Mouse (Mus musculus) midbrain, postnatal 0 days (tissue): ENCODE data around the gene Slc15a2. TPM values are rescaled to one million over a fixed set of nuclear protein-coding genes. Genes with fewer than 3 reads are reported as not detected.

Experiments
- ATAC-seq: fragments of 200-750 bp; cut with Nextera tagmentation; 2 replicates; pipeline ENCODE4 v1.8.0; 2017; ENCODE audit warnings: moderate number of reproducible peaks, mild to moderate bottlenecking, moderate TSS enrichment, moderate library complexity; ENCODE audit not compliant: low FRiP score
- DNase-seq: peaks from one replicate; pipeline ENCODE4 v3.0.0-alpha.2; 2015; ENCODE audit warnings: low spot score
- H3K27ac ChIP-seq: fragments of 300-500 bp; sonication (generic); 2 replicates; pipeline ENCODE4 v1.5.1; 2014; ENCODE audit warnings: low read depth, mild to moderate bottlenecking, low read length, mixed read lengths
- H3K27me3 ChIP-seq: fragments of 300-500 bp; sonication (generic); 2 replicates; pipeline ENCODE4 v1.6.1; 2014; ENCODE audit warnings: low read length, control low read depth, mixed read lengths; ENCODE audit not compliant: insufficient read depth
- H3K36me3 ChIP-seq: fragments of 300-500 bp; sonication (generic); 2 replicates; pipeline ENCODE4 v1.6.1; 2014; ENCODE audit warnings: low read length, control low read depth, mixed read lengths; ENCODE audit not compliant: insufficient read depth
- H3K4me1 ChIP-seq: fragments of 300-500 bp; sonication (generic); 2 replicates; pipeline ENCODE4 v1.6.1; 2014; ENCODE audit warnings: mild to moderate bottlenecking, control low read depth, antibody characterized with exemption, low read length, mixed read lengths; ENCODE audit not compliant: insufficient read depth
- H3K4me2 ChIP-seq: fragments of 300-500 bp; sonication (generic); 2 replicates; pipeline ENCODE4 v1.6.1; 2014; ENCODE audit warnings: low read depth, mild to moderate bottlenecking, low read length, mixed read lengths; ENCODE audit not compliant: poor library complexity, severe bottlenecking
- H3K4me3 ChIP-seq: fragments of 300-500 bp; sonication (generic); 2 replicates; pipeline ENCODE4 v1.5.1; 2014; ENCODE audit warnings: low read depth, mild to moderate bottlenecking, low read length, moderate library complexity
- H3K9ac ChIP-seq: fragments of 300-500 bp; sonication (generic); replicated peaks from 2 replicates; pipeline ENCODE4 v1.6.1; 2014; ENCODE audit warnings: mild to moderate bottlenecking, low read length, moderate library complexity, mixed read lengths; ENCODE audit not compliant: poor library complexity, severe bottlenecking
- H3K9me3 ChIP-seq: fragments of 300-500 bp; sonication (generic); 2 replicates; pipeline ENCODE4 v1.6.1; 2016; ENCODE audit warnings: low read length, control low read depth
- CTCF ChIP-seq: IDR thresholded peaks from 2 replicates; pipeline ENCODE4 v1.5.1; 2016; ENCODE audit warnings: antibody characterized with exemption, mild to moderate bottlenecking
- WGBS: fragments of 180-500 bp; shearing (Covaris S2); extraction: QIAGEN DNeasy Blood & Tissue Kit; methylation state at CpG from one replicate; pipeline ENCODE4 v1.1.7; 2014; 5-methylcytosine and 5-hydroxymethylcytosine counted together
- polyA plus RNA-seq: library from polyadenylated mRNA; unstranded; fragments of >200 nt; fragmentation: Nextera tagmentation; extraction: Ambion mirVana; gene quantifications from 2 replicates; pipeline ENCODE4 v1.2.1, GENCODE M21; 2015
- total RNA-seq: library from RNA; depleted of rRNA; stranded (reverse); fragments of >200 nt; gene quantifications from 2 replicates; pipeline ENCODE4 v1.2.3, GENCODE M21; 2014

Gene Slc15a2
- total and polyA plus RNA-seq, 2 experiments from 2014 or later, result 19.7 to 24.8 TPM

DNA sequence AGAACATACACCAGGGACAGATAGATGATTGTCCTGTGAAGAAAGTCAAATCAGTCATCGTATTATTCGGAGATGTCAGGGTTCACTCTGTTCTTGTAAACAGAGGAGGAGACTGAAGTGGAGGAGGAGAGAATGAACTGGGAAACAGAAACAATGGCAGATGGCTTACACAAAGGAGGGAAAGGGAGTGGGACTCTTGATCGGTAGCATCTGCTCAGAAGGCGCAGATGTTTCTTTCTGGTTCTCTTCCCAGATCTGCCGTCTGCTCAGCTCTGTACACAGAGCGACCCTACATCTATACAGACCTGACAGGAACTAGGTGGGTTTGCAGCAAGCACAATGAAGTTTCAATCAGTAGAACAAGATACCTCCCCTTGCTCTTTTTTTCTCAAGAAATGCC lies 9.1 kb downstream of the Slc15a2 start:
- DNase-seq, result peak; percentile 71
- no peak overlapping the region for H3K4me3 ChIP-seq
- no peaks in the 10 kb centered on the region for H3K9me3 ChIP-seq
- H3K9ac ChIP-seq, result no peak overlapping the region
- H3K4me2 ChIP-seq, result no peak overlapping the region
- WGBS, result 82% methylated on average over 6 of the region's 6 CpGs
- H3K4me1 ChIP-seq, result no peaks in the 10 kb centered on the region
- TF ChIP-seq CTCF, result no peak
- no peaks in the 10 kb centered on the region for H3K27me3 ChIP-seq
- no peaks in the 10 kb centered on the region for H3K36me3 ChIP-seq
- H3K27ac ChIP-seq, result no peak overlapping the region
- ATAC-seq, result no peak; the same call in 1 of the 2 replicates

- WGBS, result 92% methylated on average over 5 of the region's 5 CpGs
Measured at GRCm38 (mm10) chr16:36772996-36773395, 11.8 kb downstream of the Slc15a2 start.

DNA sequence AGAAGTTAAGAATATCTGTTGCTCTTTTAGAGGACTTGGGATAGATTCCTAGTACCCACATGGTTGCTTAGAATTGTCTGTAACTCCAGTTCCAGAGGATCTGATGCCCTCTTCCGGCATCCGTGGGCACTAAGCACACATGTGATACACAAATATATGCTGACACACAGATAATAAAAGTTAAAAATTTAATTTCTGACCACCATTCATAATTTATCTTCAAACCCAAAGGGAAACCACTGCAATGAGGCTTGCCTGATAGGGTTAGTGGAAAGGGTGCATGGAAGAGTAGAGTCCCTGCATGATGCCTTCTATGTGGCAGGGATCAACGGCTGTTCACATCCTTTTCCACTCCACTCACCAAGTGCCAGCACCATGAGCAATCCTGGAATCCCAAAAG lies 13.1 kb downstream of the Slc15a2 start:
- WGBS, result 87% methylated on average over 3 of the region's 3 CpGs
- H3K4me2 ChIP-seq, result no peak overlapping the region
- H3K27ac ChIP-seq, result no peak overlapping the region
- no peaks in the 10 kb centered on the region for H3K9me3 ChIP-seq
- no peak for DNase-seq
- no peak overlapping the region for H3K4me3 ChIP-seq
- no peaks in the 10 kb centered on the region for H3K4me1 ChIP-seq
- H3K9ac ChIP-seq, result no peak overlapping the region
- no peaks in the 10 kb centered on the region for H3K36me3 ChIP-seq
- H3K27me3 ChIP-seq, result no peaks in the 10 kb centered on the region
- no peak for TF ChIP-seq CTCF
- no peak for ATAC-seq

More at GRCm38 (mm10) chr16:36772996-36773395, 11.8 kb downstream of the Slc15a2 start:
- Histone ChIP-seq H3K27ac (no peak overlapping the region), H3K9ac (no peak overlapping the region), H3K4me1 (no peaks in the 10 kb centered on the region), H3K9me3 (no peaks in the 10 kb centered on the region), H3K27me3 (no peaks in the 10 kb centered on the region), H3K36me3 (no peaks in the 10 kb centered on the region), H3K4me3 (no peak overlapping the region), H3K4me2 (no peak overlapping the region)
- ATAC-seq (no peak), DNase-seq (no peak)
- no peak for TF ChIP-seq CTCF

DNA sequence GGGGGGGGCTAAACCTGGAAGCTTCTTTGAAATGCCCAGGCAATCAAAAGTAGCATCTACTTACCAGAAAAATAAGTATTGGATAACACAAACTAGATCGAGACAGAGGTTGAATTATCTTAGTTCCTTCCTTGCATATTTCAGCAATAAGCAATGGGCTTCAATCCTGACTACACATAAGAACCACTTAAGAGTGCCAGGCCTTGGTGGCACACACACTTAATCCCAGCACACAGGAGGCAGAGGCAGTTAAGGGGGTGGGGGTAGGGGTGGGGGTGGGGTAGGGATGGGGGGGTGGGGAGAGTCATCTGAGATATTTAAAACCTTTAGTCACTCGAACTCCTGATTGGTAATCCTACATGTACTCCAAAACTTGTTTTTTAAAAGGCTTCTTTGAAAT lies 13.5 kb downstream of the Slc15a2 start:
- H3K4me2 ChIP-seq, result no peak overlapping the region
- no peak for ATAC-seq
- H3K27me3 ChIP-seq, result no peaks in the 10 kb centered on the region
- TF ChIP-seq CTCF, result no peak
- no peaks in the 10 kb centered on the region for H3K4me1 ChIP-seq
- H3K27ac ChIP-seq, result no peak overlapping the region
- H3K36me3 ChIP-seq, result no peaks in the 10 kb centered on the region
- WGBS, result 66% methylated on average over 2 of the region's 2 CpGs
- no peaks in the 10 kb centered on the region for H3K9me3 ChIP-seq
- DNase-seq, result no peak
- no peak overlapping the region for H3K4me3 ChIP-seq
- no peak overlapping the region for H3K9ac ChIP-seq

- DNase-seq (peak; percentile 56), ATAC-seq (no peak)
- 38% methylated on average over 4 of the region's 4 CpGs for WGBS
- H3K4me3 ChIP-seq, result no peak overlapping the region
- no peak overlapping the region for H3K9ac ChIP-seq
- H3K27me3 ChIP-seq, result no peaks in the 10 kb centered on the region
- H3K36me3 ChIP-seq, result no peaks in the 10 kb centered on the region
- H3K9me3 ChIP-seq, result no peaks in the 10 kb centered on the region
- TF ChIP-seq CTCF, result no peak
- H3K27ac ChIP-seq, result no peak overlapping the region
- no peaks in the 10 kb centered on the region for H3K4me1 ChIP-seq
- no peak overlapping the region for H3K4me2 ChIP-seq
Measured at GRCm38 (mm10) chr16:36770830-36771229, 13.9 kb downstream of the Slc15a2 start.

- no peak overlapping the region for H3K9ac ChIP-seq
- DNase-seq, result no peak
- no peak for ATAC-seq
Measured at GRCm38 (mm10) chr16:36770191-36770771, 14.5 kb downstream of the Slc15a2 start.

More at GRCm38 (mm10) chr16:36770191-36770771, 14.5 kb downstream of the Slc15a2 start:
- Histone ChIP-seq H3K9me3 (no peaks in the 10 kb centered on the region), H3K36me3 (no peaks in the 10 kb centered on the region), H3K4me2 (no peak overlapping the region), H3K27me3 (no peaks in the 10 kb centered on the region), H3K4me1 (no peaks in the 10 kb centered on the region), H3K27ac (no peak overlapping the region), H3K4me3 (no peak overlapping the region)
- 84% methylated on average over 8 of the region's 13 CpGs for WGBS
- peak; percentile 12; the same call in 1 of the 2 replicates for TF ChIP-seq CTCF
